Mouse (Mus musculus) central nervous system, embryonic 18 days (tissue): ENCODE data around the gene Abhd14b. TPM values are rescaled to one million over a fixed set of nuclear protein-coding genes. Genes with fewer than 3 reads are reported as not detected.

Source experiments
- polyA plus RNA-seq: library from polyadenylated mRNA; depleted of rRNA; stranded (reverse); fragments of >200 nt; gene quantifications from 2 replicates; pipeline ENCODE4 v1.2.3, GENCODE M21; 2012; rRNA removed

Gene Abhd14b
- 21.1 and 21.6 TPM in 2 replicates for polyA plus RNA-seq

DNA sequence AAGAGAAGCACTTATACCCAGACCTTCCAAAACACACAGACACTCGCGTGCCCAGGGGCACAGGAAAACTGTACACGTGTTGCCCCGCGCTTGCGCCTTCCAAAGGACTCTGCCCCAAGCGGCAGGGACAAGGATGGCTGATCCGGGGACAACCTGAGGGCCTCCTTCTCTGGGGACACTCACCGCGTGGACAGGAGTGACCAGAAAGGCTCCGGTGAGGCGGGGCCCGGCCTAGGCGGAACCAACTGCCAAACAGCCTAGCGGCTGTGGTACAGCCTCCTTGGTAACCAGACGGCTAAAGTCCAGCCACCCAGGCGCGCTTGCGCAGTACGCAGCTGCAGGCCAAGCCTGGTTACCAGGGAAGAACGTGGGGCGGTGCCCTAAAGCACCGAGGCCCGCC lies at the start of gene Abhd14b, which contains the start of gene Abhd14a:
Gene Abhd14b (plus strand): TSS at position 112 of the 400 bp plus-strand sequence.
Gene Abhd14a (minus strand): TSS at position 331 of the 400 bp plus-strand sequence.

DNA sequence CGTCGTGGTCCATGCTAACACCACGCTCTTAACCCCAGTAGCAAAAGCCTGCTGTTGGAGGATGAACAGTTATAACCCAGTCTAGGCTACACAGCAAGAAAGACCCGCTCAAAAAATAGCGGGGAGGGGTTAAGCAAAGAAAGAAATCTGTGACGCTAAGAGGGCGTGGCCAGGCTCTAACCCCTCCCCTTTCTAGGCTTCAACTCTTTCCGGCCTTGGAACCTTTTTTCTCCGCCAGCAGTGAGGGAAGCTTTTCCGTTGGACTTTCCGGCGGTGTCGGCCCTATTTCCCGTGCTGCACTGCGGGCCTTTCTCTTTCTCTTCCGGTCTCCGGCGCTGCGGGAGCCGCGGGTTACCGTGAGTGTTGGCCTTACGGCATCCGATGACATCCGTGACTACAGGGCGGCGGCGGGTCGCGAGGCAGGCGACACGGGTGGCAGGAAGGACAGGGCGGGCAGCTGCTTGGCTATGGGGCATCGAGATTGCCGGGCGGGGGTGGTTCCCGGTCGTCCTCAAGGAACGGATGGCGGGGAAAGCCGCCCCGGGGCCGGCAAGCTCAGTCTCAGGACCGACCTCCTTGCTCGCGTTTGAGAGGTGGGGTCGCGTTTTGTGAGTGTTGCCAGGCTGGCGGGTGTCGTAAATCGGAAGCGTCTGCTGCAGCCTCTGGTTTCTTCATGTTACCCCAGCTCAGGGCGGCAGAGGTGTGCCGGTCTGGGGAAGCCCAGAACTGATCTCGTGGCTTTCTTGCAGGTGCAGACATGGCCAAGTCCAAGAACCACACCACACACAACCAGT lies 17.8 kb upstream of the Abhd14b start, which contains the start of gene Rpl29:
Gene Rpl29 (plus strand): TSS at position 234 of the 794 bp plus-strand sequence.

DNA sequence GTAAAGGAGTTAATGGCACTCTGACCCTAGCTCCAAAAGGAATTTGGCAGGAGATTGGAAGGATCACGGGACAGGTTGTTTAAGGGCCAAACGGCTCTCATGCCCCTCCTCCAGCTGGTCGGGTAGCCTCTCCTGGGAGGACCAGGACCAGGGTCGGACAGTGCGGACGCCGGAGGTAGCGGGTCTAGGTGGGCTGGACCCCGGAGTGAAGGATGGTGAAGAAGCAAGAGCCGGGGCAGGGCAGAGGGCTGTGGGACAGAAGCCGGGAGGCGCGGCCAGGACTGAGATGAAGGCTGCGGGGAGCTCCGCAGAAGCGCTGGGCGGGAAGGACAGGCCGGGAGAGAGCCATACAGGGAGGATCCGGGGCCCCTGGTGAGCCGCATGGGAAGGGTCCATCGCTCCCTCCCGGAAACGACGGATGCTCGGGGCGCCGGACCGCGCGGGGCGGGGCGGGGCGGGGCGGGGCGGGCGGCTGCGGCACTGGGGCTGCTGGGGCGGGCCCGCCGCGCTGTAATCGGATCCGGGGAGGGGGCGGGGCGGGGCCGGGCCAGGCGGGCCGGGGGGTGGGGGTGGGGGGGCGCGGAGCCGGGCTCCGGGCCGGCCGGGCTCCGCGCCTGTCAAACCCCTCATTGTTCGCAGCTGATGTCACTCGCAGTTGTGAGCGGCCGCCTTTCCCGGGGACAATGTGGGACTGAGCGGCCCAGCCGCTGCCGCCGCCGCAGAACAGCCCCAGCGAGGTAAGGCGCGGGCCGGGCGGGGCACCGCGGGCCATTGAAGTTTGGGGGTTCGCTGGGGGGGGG lies 6.2 kb downstream of the Abhd14b start, which contains the start of gene Pcbp4:
Gene Pcbp4 (plus strand): TSS at position 21 of the 800 bp plus-strand sequence.

DNA sequence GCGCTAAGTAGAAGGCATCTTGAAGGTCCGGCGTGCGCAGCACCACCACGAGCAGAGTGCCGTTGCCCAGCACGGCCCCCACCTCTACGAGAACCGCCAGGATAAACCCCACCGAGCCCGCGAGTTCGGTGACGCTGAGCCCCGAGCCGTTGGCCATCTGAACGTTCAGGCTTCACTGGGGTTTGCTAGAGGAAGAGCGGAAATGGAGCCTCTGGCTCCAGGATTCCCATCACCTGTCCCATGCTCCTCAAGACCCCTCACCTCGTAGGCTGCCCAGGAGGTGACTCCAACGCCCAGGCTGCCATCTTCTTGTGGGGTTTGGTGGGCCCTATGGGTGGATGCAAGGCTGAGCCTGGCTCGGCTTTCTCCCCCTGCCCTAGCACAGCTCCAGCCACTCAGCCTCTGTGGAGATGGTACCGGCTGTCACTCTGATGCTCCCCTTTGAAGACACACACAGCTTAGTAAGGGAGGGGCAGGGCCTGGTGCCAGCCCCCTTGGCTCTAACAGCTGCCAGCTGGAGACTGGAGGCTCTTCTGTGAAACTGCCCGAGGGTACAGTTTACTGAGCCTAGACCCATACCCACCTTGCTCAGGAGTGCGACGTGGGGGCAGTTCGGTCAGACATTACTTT lies 18.4 kb downstream of the Abhd14b start, which contains the start of gene Gpr62:
Gene Gpr62 (minus strand): TSS at position 368 of the 630 bp plus-strand sequence.

DNA sequence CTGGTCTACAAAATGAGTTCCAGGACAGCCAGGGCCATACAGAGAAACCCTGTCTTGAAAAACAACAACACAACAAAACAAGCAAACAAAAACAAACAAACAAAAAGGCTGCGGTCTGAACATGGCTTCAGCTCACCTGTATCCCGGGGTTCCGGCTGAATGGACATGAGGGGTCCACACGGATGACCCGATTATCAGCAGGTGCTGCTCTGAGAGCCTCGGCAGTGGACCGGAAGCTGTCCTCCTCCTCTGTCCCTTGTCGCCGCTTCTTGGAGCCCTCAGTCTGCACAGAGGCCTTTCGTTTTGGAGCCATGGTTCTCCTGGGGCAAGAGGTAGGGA lies 28.4 kb downstream of the Abhd14b start, which contains the start of gene Rrp9:
Gene Rrp9 (plus strand): TSS at position 301 of the 339 bp plus-strand sequence.

DNA sequence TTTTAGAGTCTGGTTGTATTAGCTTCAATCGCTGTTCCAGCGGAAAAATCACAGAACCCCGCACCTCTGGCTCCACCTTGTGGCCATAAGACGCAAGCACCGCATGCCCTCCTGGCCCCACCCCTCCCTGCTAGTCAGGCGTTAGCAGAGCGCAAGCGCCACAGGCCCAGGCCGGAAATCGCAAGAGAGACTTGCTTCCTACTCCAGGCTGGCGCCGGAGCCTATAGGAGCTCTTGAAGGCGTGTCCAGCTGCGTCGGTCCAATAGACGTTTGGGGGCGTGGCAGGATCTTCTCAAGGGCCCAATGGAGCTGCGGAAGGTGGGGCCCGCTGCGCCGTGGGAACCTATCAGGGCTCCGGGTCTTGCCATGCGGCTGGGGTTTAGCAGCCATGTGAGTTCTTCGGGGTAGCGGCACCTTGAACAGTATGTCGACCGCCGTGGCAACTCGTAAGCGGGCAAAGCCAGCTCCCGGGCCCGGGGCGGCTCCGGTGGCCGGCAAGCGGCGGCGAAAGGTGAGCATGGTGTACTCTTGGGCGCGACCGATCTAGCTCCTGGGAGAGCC lies 29.7 kb downstream of the Abhd14b start, which contains the start of gene Parp3:
Gene Parp3 (minus strand): TSS at position 26 of the 561 bp plus-strand sequence.

DNA sequence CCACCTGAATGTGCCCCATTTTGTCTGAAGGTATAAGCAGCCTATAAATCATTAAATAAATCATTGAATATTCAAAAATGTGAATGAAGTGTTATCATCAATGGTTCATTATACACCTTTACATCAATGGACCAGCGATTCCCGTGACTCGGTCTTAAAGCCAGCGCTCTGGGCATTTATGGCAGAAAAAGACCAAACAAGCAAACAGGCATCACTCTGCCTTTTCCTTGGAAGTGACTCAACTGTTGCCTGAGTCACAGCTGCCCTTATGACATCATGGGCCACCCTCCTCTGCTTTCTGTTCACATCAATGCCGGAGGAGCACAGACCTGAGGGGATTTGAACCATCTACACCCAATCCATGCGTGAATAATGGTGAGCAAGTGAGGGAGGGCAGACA lies 52.4 kb downstream of the Abhd14b start, which contains the start of gene Iqcf1:
Gene Iqcf1 (plus strand): TSS at position 301 of the 400 bp plus-strand sequence.

Other genes starting within 250 kb of the Abhd14b start
- gene Ppm1m, start 247.7 kb upstream of the Abhd14b start, polyA plus RNA-seq: 28.7 and 29.5 TPM in 2 replicates
- gene Twf2, start 244.4 kb upstream of the Abhd14b start, polyA plus RNA-seq: 60.7 and 62.7 TPM in 2 replicates
- 0.22 and 0.24 TPM in 2 replicates for gene Tlr9, start 224.9 kb upstream of the Abhd14b start, polyA plus RNA-seq
- 78.6 and 80.9 TPM in 2 replicates for gene Alas1, start 198.8 kb upstream of the Abhd14b start, polyA plus RNA-seq
- gene Poc1a, start 166.4 kb upstream of the Abhd14b start, polyA plus RNA-seq: 8.3 and 9.5 TPM in 2 replicates
- 43.2 and 43.9 TPM in 2 replicates for gene Dusp7, start 78.8 kb upstream of the Abhd14b start, polyA plus RNA-seq
- 797 and 834 TPM in 2 replicates for gene Rpl29, start 18.0 kb upstream of the Abhd14b start, polyA plus RNA-seq
- 11.7 and 12.7 TPM in 2 replicates for gene Acy1, start 9.1 kb upstream of the Abhd14b start, polyA plus RNA-seq
- gene Abhd14a, start 219 bp downstream of the Abhd14b start, polyA plus RNA-seq: 92.3 and 95.3 TPM in 2 replicates
- gene Pcbp4, start 5.8 kb downstream of the Abhd14b start, polyA plus RNA-seq: 529 and 536 TPM in 2 replicates
- gene Gpr62, start 18.5 kb downstream of the Abhd14b start, polyA plus RNA-seq: 0.70 and 0.74 TPM in 2 replicates
- gene Rrp9, start 28.5 kb downstream of the Abhd14b start, polyA plus RNA-seq: 55.4 and 57.4 TPM in 2 replicates
- gene Parp3, start 29.5 kb downstream of the Abhd14b start, polyA plus RNA-seq: 1.8 and 2.3 TPM in 2 replicates
- gene Iqcf1, start 52.5 kb downstream of the Abhd14b start, polyA plus RNA-seq: not detected in 2 replicates
- 0.24 TPM in 1 of 2 replicates, not detected in the other for gene Iqcf5, start 67.1 kb downstream of the Abhd14b start, polyA plus RNA-seq
- not detected in 2 replicates for gene Iqcf3, start 114.2 kb downstream of the Abhd14b start, polyA plus RNA-seq
- gene Iqcf4, start 123.5 kb downstream of the Abhd14b start, polyA plus RNA-seq: not detected in 2 replicates
- not detected in 2 replicates for gene Iqcf6, start 179.1 kb downstream of the Abhd14b start, polyA plus RNA-seq
- gene Grm2, start 208.6 kb downstream of the Abhd14b start, polyA plus RNA-seq: 19.3 and 22.2 TPM in 2 replicates
- 69.3 and 72.1 TPM in 2 replicates for gene Tex264, start 238.5 kb downstream of the Abhd14b start, polyA plus RNA-seq